8 mouse cellular contexts compared by ENCODE assay signal in the genomic region with DNA sequence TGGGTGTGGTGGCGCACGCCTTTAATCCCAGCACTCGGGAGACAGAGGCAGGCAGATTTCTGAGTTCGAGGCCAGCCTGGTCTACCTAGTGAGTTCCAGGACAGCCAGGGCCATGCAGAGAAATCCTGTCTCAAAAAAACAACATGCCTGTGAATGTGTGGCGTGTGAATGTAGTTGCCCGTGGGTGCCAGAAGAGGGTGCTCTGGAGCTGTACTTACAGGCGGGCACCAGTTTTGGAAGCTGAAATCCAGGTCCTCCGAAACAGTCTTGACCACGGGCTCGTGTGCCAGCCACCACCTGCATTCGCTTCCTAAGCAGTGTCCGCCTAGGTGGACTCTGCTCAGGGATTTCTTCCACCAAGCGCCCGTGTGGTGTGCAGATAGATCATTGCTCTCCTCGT. TPM values are rescaled to one million over a fixed set of nuclear protein-coding genes. Genes with fewer than 3 reads are reported as not detected.
A peak's percentile ranks its signal among the peaks of the same experiment; 100 is the strongest.
DNase-seq lines count a peak whose midpoint lies in the region; ATAC-seq and TF ChIP-seq lines count a peak whose summit lies in the region.

No protein-coding gene starts in this region.

- no peaks in the 10 kb centered on the region for H3K27me3 ChIP-seq in hindbrain, embryonic 10.5 days (ENCODE audit: insufficient read depth, poor library complexity, severe bottlenecking)
- H3K27me3 ChIP-seq in hindbrain, embryonic 16.5 days (replicated peaks; ENCODE audit: control insufficient read depth, insufficient read depth, low read length): no peaks in the 10 kb centered on the region
- no peaks in the 10 kb centered on the region for H3K27me3 ChIP-seq in liver, embryonic 13.5 days

- no peak overlapping the region for H3K9ac ChIP-seq in hindbrain, embryonic 16.5 days (ENCODE audit: low read depth, low read length)
- H3K9ac ChIP-seq in ES-E14 (ENCODE audit: insufficient read depth, low read depth, low read length, poor library complexity, severe bottlenecking): no peak overlapping the region
- no peak overlapping the region for H3K9ac ChIP-seq in liver, embryonic 13.5 days

- in situ Hi-C loops in ES-E14 (cut with MboI; ENCODE audit: low sequenced_read_pairs in 2 of 2, unreplicated experiment in 2 of 2): no loop called here

- WGBS in hindbrain, embryonic 10.5 days: 93% methylated on average over 15 of the region's 15 CpGs
- 95% methylated on average over 15 of the region's 15 CpGs for WGBS in hindbrain, embryonic 16.5 days
- 85% methylated on average over 15 of the region's 15 CpGs for WGBS in liver, embryonic 13.5 days (ENCODE audit: insufficient replicate concordance)

- H3K4me1 ChIP-seq in hindbrain, embryonic 10.5 days (replicated peaks): no peaks in the 10 kb centered on the region
- H3K4me1 ChIP-seq in hindbrain, embryonic 16.5 days (ENCODE audit: control insufficient read depth, insufficient read depth, low read depth, low read length): no peaks in the 10 kb centered on the region
- peaks cover 2 to 9% of the 10 kb centered on the region in 2 experiments; a peak in 3 of 4 replicates for H3K4me1 ChIP-seq in ES-E14 (ENCODE audit: control insufficient read depth in 2 of 2, insufficient read depth in 2 of 2, low read length in 2 of 2, poor library complexity in 1 of 2)
- H3K4me1 ChIP-seq in liver, embryonic 13.5 days (replicated peaks): no peaks in the 10 kb centered on the region; the same call in 1 of the 2 replicates

- H3K4me3 ChIP-seq in hindbrain, embryonic 10.5 days: no peak overlapping the region
- no peak overlapping the region for H3K4me3 ChIP-seq in hindbrain, embryonic 16.5 days (ENCODE audit: low read length)
- H3K4me3 ChIP-seq in ES-E14 (ENCODE audit: insufficient read depth in 1 of 2, low read depth in 1 of 2, low read length in 2 of 2, poor library complexity in 1 of 2, severe bottlenecking in 1 of 2): no peak overlapping the region
- no peak overlapping the region for H3K4me3 ChIP-seq in liver, embryonic 13.5 days (replicated peaks)

- H3K4me2 ChIP-seq in hindbrain, embryonic 16.5 days (ENCODE audit: low read length): no peak overlapping the region
- no peak overlapping the region for H3K4me2 ChIP-seq in liver, embryonic 13.5 days

- no peak overlapping the region for H3K27ac ChIP-seq in hindbrain, embryonic 10.5 days
- no peak overlapping the region for H3K27ac ChIP-seq in hindbrain, embryonic 16.5 days (ENCODE audit: low read depth, low read length)
- H3K27ac ChIP-seq in ES-E14 (ENCODE audit: insufficient read depth, low read depth, low read length, poor library complexity, severe bottlenecking): no peak overlapping the region
- H3K27ac ChIP-seq in liver, embryonic 13.5 days: no peak overlapping the region

- H3K9me3 ChIP-seq in hindbrain, embryonic 10.5 days: no peaks in the 10 kb centered on the region
- H3K9me3 ChIP-seq in hindbrain, embryonic 16.5 days (ENCODE audit: control insufficient read depth, low read length): no peaks in the 10 kb centered on the region
- H3K9me3 ChIP-seq in ES-E14 (ENCODE audit: control insufficient read depth, insufficient read depth, low read depth, low read length): no peaks in the 10 kb centered on the region
- no peaks in the 10 kb centered on the region for H3K9me3 ChIP-seq in liver, embryonic 13.5 days (replicated peaks)

- H3K36me3 ChIP-seq in hindbrain, embryonic 10.5 days: peaks cover 94% of the 10 kb centered on the region
- H3K36me3 ChIP-seq in hindbrain, embryonic 16.5 days (ENCODE audit: control insufficient read depth, insufficient read depth, low read length): peaks cover 32% of the 10 kb centered on the region
- peaks cover 50% of the 10 kb centered on the region for H3K36me3 ChIP-seq in ES-E14 (ENCODE audit: control insufficient read depth, insufficient read depth, low read length, poor library complexity, severe bottlenecking)
- peaks cover 98% of the 10 kb centered on the region for H3K36me3 ChIP-seq in liver, embryonic 13.5 days

- ATAC-seq in hindbrain, embryonic 16.5 days: no peak
- ATAC-seq in liver, embryonic 13.5 days (ENCODE audit: low read depth): no peak

- DNase-seq in hindbrain, embryonic 10.5 days (ENCODE audit: low spot score): peak; percentile 27
- DNase-seq in 3134 (ENCODE audit: extremely low read depth, insufficient read length, low spot score): peak; percentile 29
- DNase-seq in ES-E14 (ENCODE audit: low read depth, low spot score): peak; percentile 53
- peak; percentile 26 for DNase-seq in liver, embryonic 13.5 days
- no peak for DNase-seq in urinary bladder, postnatal 14 days (ENCODE audit: low spot score)
- no peak for DNase-seq in adrenal gland, adult 2 months
- no peak for DNase-seq in layer of hippocampus, adult 9-11 months

TF ChIP-seq in ES-E14, 5 proteins besides CTCF, POLR2A, EP300 and RAD21:
- TF ChIP-seq ZC3H11A (IDR thresholded peaks at IDR 0.05; ENCODE audit: borderline replicate concordance, low read depth, low read length): 0 out of 2 replicates have a peak, but pooled peaks have one; percentile 14
- TF ChIP-seq HCFC1 (IDR thresholded peaks at IDR 0.05; ENCODE audit: borderline replicate concordance, insufficient read depth, low read length): no peak

RNA-seq across cellular contexts. Expression of a gene that starts 9.8 kb away (rescaled TPM):
- polyA plus RNA-seq in hindbrain, embryonic 10.5 days (2016; fragmentation: Nextera tagmentation; extraction: Ambion mirVana): 266 and 352 TPM in 2 replicates
- polyA plus RNA-seq in hindbrain, embryonic 16.5 days (2015; fragmentation: Nextera tagmentation; extraction: Ambion mirVana): 110 and 118 TPM in 2 replicates
- total RNA-seq in ES-E14 (2012; rRNA removed): 40.9 and 50.8 TPM in 2 replicates
- 163 and 218 TPM in 2 replicates for polyA plus RNA-seq in liver, embryonic 13.5 days (2015; fragmentation: Nextera tagmentation; extraction: Ambion mirVana)
- 10 to 100 TPM; 81.0 to 98.6 TPM for total RNA-seq in adrenal gland, adult 2 months (2021)
- polyA plus RNA-seq in adrenal gland, adult 2 months (2012; rRNA removed): 5.8 and 7.4 TPM in 2 replicates

RNA-seq across cellular contexts. Expression of a gene that starts 34.3 kb away (rescaled TPM):
- polyA plus RNA-seq in hindbrain, embryonic 10.5 days (2016; fragmentation: Nextera tagmentation; extraction: Ambion mirVana): 50.1 and 69.4 TPM in 2 replicates
- 16.1 and 16.9 TPM in 2 replicates for polyA plus RNA-seq in hindbrain, embryonic 16.5 days (2015; fragmentation: Nextera tagmentation; extraction: Ambion mirVana)
- total RNA-seq in ES-E14 (2012; rRNA removed): 2.5 and 4.0 TPM in 2 replicates
- polyA plus RNA-seq in liver, embryonic 13.5 days (2015; fragmentation: Nextera tagmentation; extraction: Ambion mirVana): 10.3 and 10.8 TPM in 2 replicates
- 1 to 10 TPM; 1.7 to 7.3 TPM for total RNA-seq in adrenal gland, adult 2 months (2021)
- polyA plus RNA-seq in adrenal gland, adult 2 months (2012; rRNA removed): 1.0 and 1.2 TPM in 2 replicates

RNA-seq across cellular contexts. Expression of a gene that starts 45.1 kb away (rescaled TPM):
- 33.9 and 35.8 TPM in 2 replicates for polyA plus RNA-seq in hindbrain, embryonic 10.5 days (2016; fragmentation: Nextera tagmentation; extraction: Ambion mirVana)
- 30.1 and 31.8 TPM in 2 replicates for polyA plus RNA-seq in hindbrain, embryonic 16.5 days (2015; fragmentation: Nextera tagmentation; extraction: Ambion mirVana)
- total RNA-seq in ES-E14 (2012; rRNA removed): 70.9 and 85.9 TPM in 2 replicates
- 17.1 and 18.5 TPM in 2 replicates for polyA plus RNA-seq in liver, embryonic 13.5 days (2015; fragmentation: Nextera tagmentation; extraction: Ambion mirVana)
- 100 to 1,000 TPM in 1 of 2 experiments, 10 to 100 TPM in 1; 76.0 to 135 TPM for total RNA-seq in adrenal gland, adult 2 months (2021)
- 789 and 930 TPM in 2 replicates for polyA plus RNA-seq in adrenal gland, adult 2 months (2012; rRNA removed)

RNA-seq across cellular contexts. Expression of a gene that starts 47.0 kb away (rescaled TPM):
- polyA plus RNA-seq in hindbrain, embryonic 10.5 days (2016; fragmentation: Nextera tagmentation; extraction: Ambion mirVana): 12.3 and 12.7 TPM in 2 replicates
- 17.2 and 21.4 TPM in 2 replicates for polyA plus RNA-seq in hindbrain, embryonic 16.5 days (2015; fragmentation: Nextera tagmentation; extraction: Ambion mirVana)
- total RNA-seq in ES-E14 (2012; rRNA removed): 6.4 and 9.5 TPM in 2 replicates
- 6.6 and 8.6 TPM in 2 replicates for polyA plus RNA-seq in liver, embryonic 13.5 days (2015; fragmentation: Nextera tagmentation; extraction: Ambion mirVana)
- 10 to 100 TPM; 13.0 to 15.2 TPM for total RNA-seq in adrenal gland, adult 2 months (2021)
- polyA plus RNA-seq in adrenal gland, adult 2 months (2012; rRNA removed): 1.8 TPM in 2 replicates

RNA-seq across cellular contexts. Expression of a gene that starts 56.8 kb away (rescaled TPM):
- polyA plus RNA-seq in hindbrain, embryonic 10.5 days (2016; fragmentation: Nextera tagmentation; extraction: Ambion mirVana): 9.5 and 13.6 TPM in 2 replicates
- polyA plus RNA-seq in hindbrain, embryonic 16.5 days (2015; fragmentation: Nextera tagmentation; extraction: Ambion mirVana): 5.1 and 6.1 TPM in 2 replicates
- 8.6 and 14.1 TPM in 2 replicates for total RNA-seq in ES-E14 (2012; rRNA removed)
- 0.88 and 1.4 TPM in 2 replicates for polyA plus RNA-seq in liver, embryonic 13.5 days (2015; fragmentation: Nextera tagmentation; extraction: Ambion mirVana)
- 1 to 10 TPM; 1.6 to 1.9 TPM for total RNA-seq in adrenal gland, adult 2 months (2021)
- polyA plus RNA-seq in adrenal gland, adult 2 months (2012; rRNA removed): 2.4 and 4.0 TPM in 2 replicates

Comparison
In these comparisons a context has a peak if more than half of its experiments do, and no peak if none do; other contexts are left out.
1. DNase-seq: peak in hindbrain, embryonic 10.5 days (single experiment), 3134 (single experiment), ES-E14 (single experiment) and liver, embryonic 13.5 days (single experiment); none in urinary bladder, postnatal 14 days (single experiment), adrenal gland, adult 2 months (single experiment) and layer of hippocampus, adult 9-11 months (single experiment).
2. RNA of a gene that starts 9.8 kb away (polyA plus RNA-seq): 266 to 352 TPM in hindbrain, embryonic 10.5 days, 163 to 218 TPM in liver, embryonic 13.5 days and 110 to 118 TPM in hindbrain, embryonic 16.5 days; 5.8 to 7.4 TPM in adrenal gland, adult 2 months; every median in the first group is over 10 times any median in the second.
3. RNA of a gene that starts 45.1 kb away (polyA plus RNA-seq): 789 to 930 TPM in adrenal gland, adult 2 months; 33.9 to 35.8 TPM in hindbrain, embryonic 10.5 days, 30.1 to 31.8 TPM in hindbrain, embryonic 16.5 days and 17.1 to 18.5 TPM in liver, embryonic 13.5 days; every median in the first group is over 10 times any median in the second.